Mouse (Mus musculus): Measurements from ENCODE around the gene Slc39a11.

Gene Slc39a11

DNA sequence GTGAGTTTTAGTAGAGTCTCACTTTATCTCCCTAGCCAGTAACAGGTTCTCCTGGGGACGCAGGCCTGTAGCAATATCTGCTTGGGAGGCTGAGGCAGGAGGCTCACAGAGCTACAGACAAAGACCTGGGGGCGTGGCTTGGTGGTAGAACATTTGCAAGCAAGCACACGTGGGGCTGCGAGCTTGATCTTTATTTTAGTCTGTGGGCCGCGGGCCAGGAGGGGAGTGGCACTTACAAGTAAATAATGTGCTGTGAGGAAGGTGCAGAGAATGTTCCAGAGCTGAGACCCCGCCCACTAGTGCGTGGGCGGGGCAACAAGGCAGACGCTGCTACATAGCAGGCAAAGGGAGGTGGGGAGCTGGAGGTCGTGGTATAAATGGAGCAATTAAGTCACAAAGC is 250.3 kb downstream of the Slc39a11 start:
- no peak for DNase-seq (ENCODE audit: low spot score)

DNA sequence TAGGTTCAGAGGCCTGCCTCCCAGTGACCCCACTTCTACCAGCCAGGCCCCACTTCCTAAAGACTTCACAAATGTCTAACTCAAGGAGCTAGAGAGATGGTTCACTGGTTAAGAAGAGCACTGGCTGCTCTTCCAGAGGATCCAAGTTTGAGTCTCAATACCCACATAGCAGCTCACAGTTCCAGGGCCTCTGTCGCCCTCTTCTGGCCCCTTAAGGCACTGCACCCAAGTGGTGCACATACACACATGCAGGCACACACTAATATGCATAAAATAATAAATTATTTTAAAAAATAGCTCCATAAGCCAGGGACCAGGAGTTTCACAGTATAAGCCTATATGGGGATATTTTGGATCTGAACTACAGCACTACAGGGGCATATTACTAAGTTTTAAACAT is 252.5 kb downstream of the Slc39a11 start:
- no peak for DNase-seq (ENCODE audit: low spot score)

DNA sequence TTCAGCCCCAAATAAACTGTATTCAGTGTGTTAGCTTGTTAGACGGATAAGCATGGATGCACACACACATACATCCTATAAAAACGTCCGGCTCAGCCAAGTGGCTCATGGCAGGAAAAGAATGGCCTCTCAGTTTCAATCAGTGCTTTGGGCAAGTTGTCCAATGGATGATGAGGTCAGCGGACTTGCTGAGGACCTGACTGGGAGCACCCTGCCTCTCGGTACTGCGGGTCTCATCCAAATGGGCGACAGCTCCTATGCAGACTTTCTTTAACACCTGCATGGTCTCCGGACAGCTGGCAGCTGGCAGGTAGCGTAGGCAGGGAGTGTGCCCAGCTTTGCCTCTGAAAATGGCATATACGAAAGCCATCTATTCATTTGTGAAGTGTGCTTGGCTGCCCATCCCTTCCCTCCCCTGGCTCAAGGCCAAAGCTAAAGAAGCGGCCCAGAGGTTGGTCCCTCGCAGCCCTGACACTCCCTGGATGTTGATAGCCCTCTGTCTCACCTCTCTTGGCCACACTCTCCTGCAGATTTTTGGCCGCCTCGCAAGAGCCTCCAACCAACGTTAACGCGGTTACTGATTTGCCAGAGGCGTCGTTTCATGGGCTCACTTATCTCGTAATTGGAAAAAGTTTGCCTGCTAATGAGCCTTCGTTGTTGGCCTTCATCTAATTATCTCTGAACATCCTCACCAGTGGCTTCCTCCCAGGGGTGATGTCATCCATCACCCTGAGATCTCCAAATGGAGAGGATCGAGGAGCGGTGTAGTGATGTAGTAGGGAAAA is 256.3 kb downstream of the Slc39a11 start:
- DNase-seq (ENCODE audit: low spot score), result no peak

DNA sequence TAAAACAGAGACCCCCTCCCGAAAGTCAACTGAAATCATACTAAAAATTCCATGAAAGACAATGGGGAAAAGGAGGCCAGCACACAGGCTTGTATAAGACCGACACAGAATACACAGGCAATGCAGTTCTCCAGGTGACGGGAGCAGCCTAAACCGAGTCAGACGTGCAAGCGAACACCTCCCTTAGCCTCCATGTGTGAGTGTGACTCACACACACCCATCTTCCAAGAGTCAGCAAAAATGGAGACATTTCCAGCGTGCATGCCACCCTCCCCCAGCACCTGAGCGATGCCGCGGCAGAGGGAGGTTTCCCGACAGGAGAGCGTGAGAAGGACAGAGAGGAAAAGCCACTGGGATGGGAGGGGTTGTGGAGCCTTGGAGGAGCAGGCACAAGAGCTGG is 258.2 kb downstream of the Slc39a11 start:
- DNase-seq (ENCODE audit: low spot score), result no peak

DNA sequence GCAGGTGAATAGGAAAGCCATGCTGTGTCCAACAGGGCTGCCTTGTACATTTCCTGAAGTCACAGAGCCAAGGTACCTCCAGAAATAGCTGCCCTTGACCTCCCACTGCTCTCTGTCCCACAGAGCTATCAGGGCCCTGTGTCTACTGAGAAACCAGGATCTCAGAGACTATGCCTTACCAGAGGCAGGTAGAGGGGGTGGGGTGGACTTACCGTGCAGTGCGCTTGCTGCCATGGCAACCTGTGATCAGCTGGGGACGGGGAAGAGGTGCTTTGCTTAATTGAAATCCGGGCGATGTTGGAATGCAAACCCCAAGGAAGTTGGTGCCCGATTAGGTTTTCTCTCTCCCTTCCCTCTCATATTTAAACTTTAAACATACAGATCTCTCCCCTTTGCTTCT is 260.2 kb downstream of the Slc39a11 start:
- DNase-seq (ENCODE audit: low spot score), result peak; percentile 26

DNA sequence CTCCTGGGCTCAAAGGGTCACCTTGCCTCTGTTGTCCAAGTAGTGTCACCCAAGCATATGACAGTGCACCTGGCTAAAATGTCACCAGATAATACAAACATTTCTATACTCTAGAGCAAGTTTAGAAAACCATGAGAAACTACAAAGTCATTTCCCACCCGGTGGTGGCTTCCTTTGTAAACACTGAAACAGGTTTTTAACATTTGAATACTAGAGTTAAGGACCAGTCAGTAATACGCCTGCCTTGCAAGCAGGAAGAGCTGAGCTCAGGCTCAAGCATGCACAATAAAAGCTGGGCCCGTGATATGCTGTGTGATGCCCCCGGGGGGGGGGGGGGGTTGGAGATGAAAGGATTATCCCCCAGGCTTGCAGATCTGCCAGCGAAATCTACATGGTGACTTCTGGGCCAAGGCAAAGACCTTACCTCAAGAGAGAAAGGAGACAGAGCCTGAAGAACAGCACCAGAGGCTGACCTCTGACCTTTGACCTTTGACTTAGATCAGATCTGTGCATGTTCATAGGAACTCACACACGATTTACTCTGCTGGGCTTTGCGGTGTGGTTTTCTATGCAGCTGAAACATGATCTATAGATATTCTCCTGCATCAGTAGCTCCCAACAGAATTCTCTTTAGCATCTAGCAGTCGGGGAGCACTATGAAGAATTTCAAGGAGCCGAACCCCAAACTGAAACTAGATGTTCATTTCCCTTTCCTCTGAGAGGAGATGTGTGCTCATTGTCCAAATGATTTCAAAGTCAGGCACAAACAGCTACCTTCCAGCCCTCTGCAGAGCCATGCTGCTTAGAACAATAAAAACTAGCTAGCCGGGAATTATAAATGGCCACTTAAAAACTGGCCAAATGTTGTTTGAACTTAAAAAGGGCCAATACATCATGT is 267.0 kb downstream of the Slc39a11 start:
- DNase-seq (ENCODE audit: low spot score), result no peak

DNA sequence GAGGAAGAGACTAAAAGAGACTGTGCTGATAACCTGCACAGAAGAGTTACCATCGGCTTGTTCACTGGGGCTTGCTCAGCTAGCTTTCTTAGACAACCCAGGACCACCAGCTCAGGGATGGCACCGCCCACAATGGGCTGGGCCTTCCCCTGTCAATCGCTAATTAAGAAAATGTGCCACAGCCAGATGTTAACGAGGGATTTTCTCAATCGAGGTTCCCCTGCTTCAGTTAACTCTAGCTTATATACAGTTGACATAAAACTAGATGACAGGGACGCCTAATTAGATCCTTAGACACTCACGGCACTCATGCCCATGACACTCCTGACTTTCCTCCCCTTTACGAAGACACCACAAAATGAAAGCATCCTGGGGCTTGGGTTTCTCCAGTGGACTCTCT is 268.3 kb downstream of the Slc39a11 start:
- no peak for DNase-seq (ENCODE audit: low spot score)

DNA sequence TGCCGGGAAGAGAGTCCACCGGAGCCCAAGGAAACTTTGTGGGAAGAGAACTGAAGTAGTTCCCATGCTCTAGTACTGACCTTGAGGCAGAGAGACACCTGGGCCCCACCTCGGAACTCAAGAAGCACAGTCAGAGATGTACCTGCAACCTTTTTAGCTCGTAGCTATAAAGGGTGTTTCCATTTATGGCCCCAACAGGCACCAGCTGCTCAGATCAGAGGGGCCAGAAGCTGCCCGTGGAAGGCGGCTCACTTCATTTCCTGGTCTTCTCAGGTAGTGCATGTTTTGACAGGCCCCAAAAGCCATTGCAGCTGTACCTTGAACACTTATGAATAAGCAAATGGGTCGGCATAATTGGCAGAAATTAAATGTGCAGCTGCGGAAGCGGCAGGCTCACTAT is 271.0 kb downstream of the Slc39a11 start:
- no peak for DNase-seq (ENCODE audit: low spot score)

DNA sequence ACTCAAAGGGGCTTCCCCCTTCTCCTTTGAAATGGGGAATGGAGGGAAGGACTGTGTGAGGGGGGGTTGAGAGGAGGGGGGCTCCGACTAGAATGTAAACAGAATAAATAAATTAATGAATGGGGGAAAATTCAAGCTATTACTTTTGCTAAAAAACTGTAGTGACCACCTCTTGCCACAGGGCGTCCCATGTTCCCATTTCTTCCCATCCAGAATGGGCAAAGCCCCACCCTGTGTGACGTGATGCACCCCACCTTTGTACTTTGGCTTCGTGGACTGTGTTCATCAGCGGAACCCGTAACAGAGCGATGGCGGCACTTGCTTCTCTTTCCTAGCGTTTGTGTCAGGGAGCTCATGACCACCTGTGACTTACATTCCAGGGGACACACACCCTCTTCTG is 273.8 kb downstream of the Slc39a11 start:
- no peak for DNase-seq (ENCODE audit: low spot score)

DNA sequence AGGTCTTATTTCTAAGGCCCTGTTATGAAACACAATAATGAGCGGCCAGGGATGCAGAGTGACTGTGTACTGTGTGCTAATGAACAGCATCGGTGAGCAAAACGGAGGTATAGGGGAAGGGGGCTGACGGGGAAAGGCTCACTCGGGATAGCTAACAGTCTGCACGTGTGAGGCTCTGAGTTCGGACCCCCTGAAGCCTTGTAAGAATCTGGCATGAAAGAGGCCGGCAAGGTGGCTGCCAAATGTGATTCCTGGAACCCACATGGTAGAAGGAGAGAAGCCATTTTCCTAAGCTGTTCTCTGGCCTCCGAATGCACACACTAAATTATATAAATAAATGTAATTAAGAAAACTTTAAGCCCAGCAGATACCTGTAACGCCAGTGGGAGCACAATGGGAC is 276.0 kb downstream of the Slc39a11 start:
- DNase-seq (ENCODE audit: low spot score), result no peak

DNA sequence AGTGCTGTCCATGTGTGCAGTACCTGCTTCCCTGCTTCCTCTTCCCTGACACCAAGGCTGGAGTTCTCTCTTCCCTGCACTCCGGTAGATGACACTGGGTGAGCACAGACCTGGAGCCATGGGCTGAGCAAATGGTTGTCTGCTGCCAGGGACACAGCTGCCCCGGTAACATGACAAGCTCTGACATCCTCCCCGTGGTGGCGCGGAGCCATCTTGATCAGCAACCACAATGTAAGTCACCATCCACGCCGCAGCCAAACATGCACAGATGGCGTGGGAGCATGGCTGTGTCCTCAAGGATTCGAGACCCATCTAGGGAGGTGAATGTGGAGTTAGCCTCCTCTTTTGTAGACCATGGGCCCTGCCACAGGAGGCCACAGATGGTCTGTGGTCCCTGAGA is 276.5 kb downstream of the Slc39a11 start:
- DNase-seq (ENCODE audit: low spot score), result peak; percentile 28

DNA sequence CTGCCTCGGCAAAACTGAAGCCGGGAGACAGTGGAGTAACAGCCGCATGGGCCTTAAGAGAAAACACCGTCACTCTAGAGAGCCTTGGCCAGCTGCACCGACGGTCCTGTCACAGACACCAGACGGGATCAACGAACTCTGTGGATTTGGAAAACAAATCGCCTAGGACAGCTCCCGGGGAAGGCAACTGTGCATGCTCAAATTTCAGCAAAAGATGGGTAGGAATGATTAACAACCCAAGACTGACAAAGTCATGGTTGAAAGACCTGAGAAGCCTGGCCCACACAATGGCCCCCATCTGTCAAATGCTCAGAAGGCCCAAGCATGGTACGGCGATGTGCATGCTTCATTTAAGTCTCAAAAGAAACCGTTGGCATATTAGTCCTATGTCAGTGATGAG is 281.8 kb downstream of the Slc39a11 start:
- DNase-seq (ENCODE audit: low spot score), result no peak

DNA sequence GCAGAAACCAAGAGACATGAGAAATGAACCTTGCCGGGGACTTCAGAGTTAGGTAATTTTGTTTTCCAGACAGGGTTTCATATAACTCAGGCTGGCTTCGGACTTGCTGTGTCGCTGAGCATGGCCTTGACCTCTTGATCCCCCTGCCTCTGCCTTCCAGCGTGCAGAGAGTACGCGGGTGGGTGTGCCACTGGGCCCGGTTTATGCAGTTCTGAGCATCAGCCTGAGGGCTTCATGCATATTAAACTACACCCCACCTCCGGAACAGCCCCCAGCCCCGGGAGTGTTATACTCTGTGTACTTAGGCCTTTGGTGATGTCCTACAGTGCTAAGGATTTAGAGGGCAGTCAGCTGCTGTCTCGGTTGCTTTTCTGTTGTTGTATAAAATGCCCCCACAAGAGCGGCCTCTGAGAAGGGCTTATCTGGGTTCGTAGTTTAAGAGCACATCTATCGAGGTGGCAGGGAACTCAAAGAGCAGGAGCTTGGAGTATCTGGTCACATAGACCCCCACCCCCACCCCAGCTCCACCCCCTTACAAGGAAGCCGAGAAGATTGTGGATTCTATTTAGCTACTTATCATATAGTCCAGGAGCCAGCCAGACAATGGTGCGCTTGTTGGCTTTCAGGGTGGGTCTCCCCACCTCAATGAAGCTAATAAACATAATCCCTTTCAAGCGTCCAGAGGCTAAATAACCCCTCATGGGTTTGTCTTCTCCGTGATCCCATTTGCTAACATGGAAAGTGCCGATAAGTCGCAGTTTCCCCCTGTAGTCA is 283.4 kb downstream of the Slc39a11 start:
- no peak for DNase-seq (ENCODE audit: low spot score)

DNA sequence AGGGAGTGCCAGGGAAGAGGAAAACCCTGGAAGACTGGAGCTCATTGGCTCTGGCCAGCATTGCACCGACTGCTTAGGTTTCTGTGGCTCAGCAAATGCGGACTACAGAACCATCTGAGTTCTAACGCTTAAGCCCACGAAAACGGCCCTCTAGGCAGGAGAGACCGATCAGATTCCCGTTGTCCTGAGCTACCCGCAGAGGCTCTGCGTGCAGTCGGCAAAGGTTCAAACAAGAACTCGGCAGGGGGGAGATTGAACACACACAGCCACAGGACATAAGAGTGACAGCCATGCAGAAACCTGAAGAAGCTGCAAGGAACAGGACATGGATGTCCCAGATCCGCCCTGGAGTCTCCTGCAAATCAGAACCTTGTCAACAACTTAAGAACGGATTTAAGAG is 286.1 kb downstream of the Slc39a11 start:
- DNase-seq (ENCODE audit: low spot score), result no peak

DNA sequence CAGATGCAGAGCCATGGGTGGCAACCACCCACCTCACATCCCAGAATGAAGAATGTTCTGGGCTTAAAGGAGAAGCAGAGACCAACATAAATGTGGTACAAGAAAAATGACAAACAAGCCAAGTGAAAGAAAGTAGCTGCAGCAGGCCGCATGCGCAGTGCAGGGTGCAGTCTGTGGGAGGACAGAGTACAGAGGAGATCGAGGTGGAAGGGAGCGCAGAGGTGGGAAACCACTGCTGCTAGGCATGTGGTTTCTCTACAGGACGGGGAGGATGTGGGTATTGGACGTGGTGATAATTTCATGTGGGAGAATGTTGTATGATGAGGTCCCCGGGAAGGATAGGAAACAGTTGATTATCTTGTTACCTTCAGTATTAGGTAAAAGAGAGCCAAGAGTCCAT is 287.3 kb downstream of the Slc39a11 start:
- DNase-seq (ENCODE audit: low spot score), result no peak

DNA sequence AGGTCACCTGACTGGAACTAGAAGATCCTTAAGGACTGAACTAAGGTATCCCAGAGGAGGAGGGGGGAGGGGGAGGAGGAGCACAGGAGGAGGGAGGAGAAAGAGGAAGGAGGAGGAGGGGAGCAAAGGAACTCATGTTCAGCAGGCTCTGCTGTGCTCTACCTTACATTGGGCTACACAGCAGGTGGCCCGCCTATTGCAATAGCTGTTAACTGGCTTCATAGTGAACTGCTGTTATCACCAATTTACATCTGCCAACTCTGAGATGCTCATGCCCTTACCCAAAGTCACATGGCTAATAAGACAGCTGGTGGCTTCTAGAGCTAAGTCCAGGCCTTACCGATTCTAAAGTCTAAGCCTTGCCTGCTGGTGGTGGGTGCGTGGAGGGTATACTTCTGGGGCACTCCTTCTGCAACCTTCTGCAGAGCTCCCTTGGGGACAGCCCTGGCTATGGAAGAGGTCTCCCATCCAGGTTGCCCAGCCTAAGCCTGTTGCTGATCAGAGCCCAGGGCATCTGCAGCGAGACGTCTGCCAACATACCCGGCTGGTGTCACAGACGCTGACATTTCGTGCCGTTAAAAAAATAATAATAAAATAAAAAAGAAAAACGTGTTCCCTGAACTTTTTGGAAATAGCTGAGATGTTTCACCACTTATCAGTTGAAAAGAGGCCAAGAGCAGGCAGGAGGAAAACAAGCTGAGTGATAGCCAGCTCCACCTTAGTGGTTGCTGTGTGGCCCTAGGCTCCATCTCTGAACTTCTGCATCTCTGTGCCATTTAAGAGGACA is 289.6 kb downstream of the Slc39a11 start:
- no peak for DNase-seq (ENCODE audit: low spot score)

DNA sequence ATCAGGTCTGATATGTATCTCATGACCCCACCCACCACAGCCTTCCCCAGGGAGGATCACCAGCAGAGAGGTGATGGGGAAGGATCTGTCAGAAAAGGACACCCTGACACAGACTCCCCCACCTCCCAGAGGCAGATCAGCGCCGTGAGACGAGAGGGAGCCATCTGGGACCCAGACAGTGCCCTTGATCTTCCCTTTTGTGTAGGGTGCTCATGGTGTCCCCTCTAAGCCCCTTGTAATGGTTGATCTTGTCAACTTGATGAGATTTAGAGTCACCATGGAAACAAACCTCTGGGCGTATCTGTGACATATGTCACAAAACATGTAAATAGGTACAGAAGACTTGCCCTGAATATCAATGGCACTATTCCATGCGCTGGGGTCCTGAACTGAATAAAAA is 293.9 kb downstream of the Slc39a11 start:
- no peak for DNase-seq (ENCODE audit: low spot score)

DNA sequence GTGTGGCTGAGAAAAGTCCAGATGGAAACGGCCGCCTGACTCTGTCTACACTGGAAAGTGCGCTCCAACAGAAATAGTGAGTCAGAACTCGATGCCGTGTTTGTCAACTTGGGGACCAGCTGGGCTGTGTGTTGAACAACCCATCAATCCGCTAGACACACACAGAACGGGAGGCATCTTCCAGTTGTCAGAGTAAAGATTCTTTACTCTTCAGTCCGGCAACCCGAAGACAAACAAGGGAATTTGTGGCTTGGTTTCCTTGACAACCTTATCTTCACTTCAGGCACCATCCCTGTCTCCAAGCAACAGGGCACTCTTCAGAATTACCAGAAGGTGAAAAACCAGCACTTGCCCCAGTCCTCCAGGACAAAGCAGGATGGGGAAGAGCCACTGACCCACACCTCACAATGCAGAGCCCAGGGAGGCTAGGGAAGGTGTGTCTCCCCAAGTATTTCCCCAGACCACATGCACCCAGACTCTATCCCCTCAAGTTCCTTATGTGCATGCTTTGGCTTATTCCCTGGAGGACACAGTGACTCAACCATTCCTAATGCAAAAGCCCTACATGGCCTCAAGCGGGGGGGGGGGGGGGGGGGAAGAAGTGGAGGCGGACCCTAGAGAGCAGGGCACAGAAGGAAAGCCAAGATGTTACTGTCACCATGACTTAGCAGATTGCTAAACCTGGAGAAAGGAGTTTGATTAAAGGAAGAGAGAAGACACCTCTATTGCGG is 297.6 kb downstream of the Slc39a11 start:
- DNase-seq (ENCODE audit: low spot score), result no peak

DNA sequence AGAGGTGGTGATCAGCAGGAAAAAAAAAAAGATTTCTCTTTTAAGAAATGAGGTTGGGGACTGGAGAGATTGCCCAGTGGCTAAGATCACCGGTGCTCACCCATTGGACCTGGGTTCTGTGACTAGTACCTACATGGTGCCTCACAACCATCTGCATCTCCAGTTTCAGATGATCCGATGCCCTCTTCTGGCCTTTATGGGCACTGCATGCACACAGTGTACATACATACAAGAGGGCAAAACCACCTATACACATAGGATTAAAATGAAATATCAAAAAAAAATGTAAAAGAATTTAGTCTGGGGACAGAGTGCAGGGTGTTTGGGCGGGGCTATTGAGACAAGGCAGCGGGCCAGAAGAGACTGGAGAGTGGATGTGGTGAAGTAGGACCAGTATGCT is 299.3 kb downstream of the Slc39a11 start:
- DNase-seq (ENCODE audit: low spot score), result no peak

DNA sequence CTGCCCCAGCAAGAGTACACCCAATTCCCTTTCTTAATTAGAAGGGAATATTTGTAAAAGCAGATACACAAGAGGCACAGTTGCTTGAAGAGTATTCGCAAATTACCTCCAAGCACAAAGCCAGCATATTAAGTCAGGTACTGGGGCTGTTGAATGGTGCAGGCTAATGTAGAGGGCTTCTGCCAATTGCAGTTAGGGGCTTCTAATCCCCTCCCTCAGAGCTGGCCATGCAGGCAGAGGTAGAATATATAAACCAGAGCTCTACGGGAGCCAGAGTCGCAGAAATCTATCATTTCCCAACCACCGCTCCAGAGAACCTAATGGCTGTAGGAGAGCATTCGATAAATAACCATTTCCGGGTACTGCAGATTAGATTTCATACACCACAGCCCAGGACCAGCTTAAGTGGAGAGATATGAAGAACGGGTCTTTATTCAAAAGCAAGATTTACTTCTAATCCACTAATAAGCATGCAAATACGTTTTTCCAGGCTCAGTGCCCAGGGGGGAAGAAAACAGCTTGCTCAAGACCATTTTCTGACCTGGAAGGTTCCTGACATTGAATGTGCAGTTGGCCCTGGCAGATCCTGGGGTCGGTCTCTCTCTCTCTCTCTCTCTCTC is 302.9 kb downstream of the Slc39a11 start:
- DNase-seq (ENCODE audit: low spot score), result no peak

DNA sequence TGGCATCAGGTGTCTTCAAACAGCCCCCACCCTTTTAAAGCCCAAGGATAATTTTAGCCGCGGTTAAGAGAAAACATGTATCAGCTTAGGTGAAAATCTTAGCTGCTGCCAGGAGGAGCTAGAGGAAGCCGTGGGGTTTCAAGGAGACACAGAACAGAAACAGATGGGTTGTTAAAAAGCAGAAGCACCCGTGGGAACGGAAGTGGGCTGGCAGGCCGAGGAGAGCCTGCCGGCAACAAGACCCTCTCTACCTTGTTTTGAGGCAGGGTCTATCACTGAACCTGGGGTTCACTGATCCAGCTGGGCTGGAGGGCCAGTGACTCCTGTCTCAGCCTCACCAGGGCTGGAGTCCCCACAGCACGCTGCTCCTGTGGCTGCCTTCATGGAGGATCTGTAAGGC is 310.1 kb downstream of the Slc39a11 start:
- no peak for DNase-seq (ENCODE audit: low spot score)

All from layer of hippocampus, adult 11-12 months (tissue).